Mouse (Mus musculus) neural tube, embryonic 12.5 days (tissue): ENCODE measurements around the gene Tenm4. TPM values are rescaled to one million over a fixed set of nuclear protein-coding genes. Genes with fewer than 3 reads are reported as not detected.

Experiments used
- ATAC-seq: fragments of 200-750 bp; cut with Nextera tagmentation; 2 replicates; pipeline ENCODE4 v1.8.0; 2017; ENCODE audit warnings: low read depth, mild to moderate bottlenecking, moderate TSS enrichment, moderate library complexity; ENCODE audit not compliant: low FRiP score
- H3K27ac ChIP-seq: fragments of 300-500 bp; sonication (generic); 2 replicates; pipeline ENCODE4 v1.5.1; 2016
- H3K27me3 ChIP-seq: fragments of 300-500 bp; sonication (generic); replicated peaks from 2 replicates; pipeline ENCODE4 v1.6.1; 2016; ENCODE audit warnings: mild to moderate bottlenecking
- H3K36me3 ChIP-seq: fragments of 300-500 bp; sonication (generic); 2 replicates; pipeline ENCODE4 v1.6.1; 2016; ENCODE audit warnings: mild to moderate bottlenecking
- H3K4me1 ChIP-seq: fragments of 300-500 bp; sonication (generic); 2 replicates; pipeline ENCODE4 v1.6.1; 2016
- H3K4me2 ChIP-seq: fragments of 300-500 bp; sonication (generic); replicated peaks from 2 replicates; pipeline ENCODE4 v1.6.1; 2016; ENCODE audit warnings: mild to moderate bottlenecking
- H3K4me3 ChIP-seq: fragments of 300-500 bp; sonication (generic); 2 replicates; pipeline ENCODE4 v1.5.1; 2016
- H3K9ac ChIP-seq: fragments of 300-500 bp; sonication (generic); 2 replicates; pipeline ENCODE4 v1.6.1; 2016; ENCODE audit warnings: mild to moderate bottlenecking
- H3K9me3 ChIP-seq: fragments of 300-500 bp; sonication (generic); 2 replicates; pipeline ENCODE4 v1.6.1; 2016; ENCODE audit warnings: mild to moderate bottlenecking
- WGBS: fragments of 180-500 bp; shearing (Covaris S2); methylation state at CpG from one replicate; pipeline ENCODE4 v1.1.7; 2016; 5-methylcytosine and 5-hydroxymethylcytosine counted together
- polyA plus RNA-seq: library from polyadenylated mRNA; unstranded; fragments of >200 nt; fragmentation: Nextera tagmentation; extraction: Ambion mirVana; gene quantifications from 2 replicates; pipeline ENCODE4 v1.2.1, GENCODE M21; 2016

The Tenm4 gene
- polyA plus RNA-seq, 1 experiment from 2014 or later: 33.0 TPM

- no peak for ATAC-seq
- H3K9me3 ChIP-seq: no peaks in the 10 kb centered on the region
- no peaks in the 10 kb centered on the region for H3K36me3 ChIP-seq
- WGBS: 95% methylated on average over 3 of the region's 3 CpGs
- no peak overlapping the region for H3K27ac ChIP-seq
- H3K4me3 ChIP-seq: no peak overlapping the region
- H3K4me1 ChIP-seq: peaks cover 19% of the 10 kb centered on the region
- no peak overlapping the region for H3K4me2 ChIP-seq
- H3K27me3 ChIP-seq: no peaks in the 10 kb centered on the region
- no peak overlapping the region for H3K9ac ChIP-seq
Observed at GRCm38 (mm10) chr7:96802216-96802615, 631.2 kb downstream of the Tenm4 start.

- Histone ChIP-seq H3K4me3 (no peak overlapping the region), H3K9ac (no peak overlapping the region), H3K27ac (no peak overlapping the region), H3K9me3 (no peaks in the 10 kb centered on the region), H3K4me1 (peaks cover 14% of the 10 kb centered on the region), H3K36me3 (no peaks in the 10 kb centered on the region), H3K4me2 (no peak overlapping the region), H3K27me3 (no peaks in the 10 kb centered on the region)
- ATAC-seq: no peak
- WGBS: 56% methylated on average over 1 of the region's 1 CpGs
Observed at GRCm38 (mm10) chr7:96806561-96806960, 635.5 kb downstream of the Tenm4 start.

- Histone ChIP-seq H3K4me1 (peaks cover 14% of the 10 kb centered on the region), H3K4me3 (no peak overlapping the region), H3K36me3 (no peaks in the 10 kb centered on the region), H3K9ac (no peak overlapping the region), H3K27ac (no peak overlapping the region; the same call in 1 of the 2 replicates), H3K9me3 (no peaks in the 10 kb centered on the region), H3K27me3 (no peaks in the 10 kb centered on the region), H3K4me2 (no peak overlapping the region)
- peak; percentile 65 for ATAC-seq
- 56% methylated on average over 15 of the region's 15 CpGs for WGBS
Observed at GRCm38 (mm10) chr7:96807281-96808058, 636.4 kb downstream of the Tenm4 start.

GRCm38 (mm10) chr7:96808059-96808646, 637.1 kb downstream of the Tenm4 start:
- Histone ChIP-seq H3K27ac (no peak overlapping the region), H3K27me3 (no peaks in the 10 kb centered on the region), H3K4me1 (peaks cover 17% of the 10 kb centered on the region), H3K9ac (no peak overlapping the region), H3K36me3 (no peaks in the 10 kb centered on the region), H3K4me3 (no peak overlapping the region), H3K9me3 (no peaks in the 10 kb centered on the region), H3K4me2 (no peak overlapping the region)
- 47% methylated on average over 7 of the region's 7 CpGs for WGBS
- ATAC-seq: peak; percentile 48

- Histone ChIP-seq H3K27me3 (no peaks in the 10 kb centered on the region), H3K9ac (no peak overlapping the region), H3K27ac (no peak overlapping the region), H3K4me1 (peaks cover 25% of the 10 kb centered on the region), H3K9me3 (no peaks in the 10 kb centered on the region), H3K4me2 (no peak overlapping the region), H3K4me3 (no peak overlapping the region), H3K36me3 (no peaks in the 10 kb centered on the region)
- no peak for ATAC-seq
- 95% methylated on average over 11 of the region's 11 CpGs for whole genome bisulfite sequencing
Observed at GRCm38 (mm10) chr7:96811691-96812090, 640.6 kb downstream of the Tenm4 start.

- H3K4me2 ChIP-seq: no peak overlapping the region
- H3K4me1 ChIP-seq: peaks cover 22% of the 10 kb centered on the region
- no peak overlapping the region for H3K9ac ChIP-seq
- no peak for ATAC-seq
- H3K27me3 ChIP-seq: no peaks in the 10 kb centered on the region
- no peaks in the 10 kb centered on the region for H3K9me3 ChIP-seq
- H3K4me3 ChIP-seq: no peak overlapping the region
- WGBS: 71% methylated on average over 5 of the region's 5 CpGs
- H3K27ac ChIP-seq: no peak overlapping the region
- H3K36me3 ChIP-seq: no peaks in the 10 kb centered on the region
Observed at GRCm38 (mm10) chr7:96813036-96813435, 642.0 kb downstream of the Tenm4 start.

- WGBS: 74% methylated on average over 9 of the region's 9 CpGs
- Histone ChIP-seq H3K4me2 (no peak overlapping the region), H3K9me3 (no peaks in the 10 kb centered on the region), H3K9ac (no peak overlapping the region), H3K27me3 (no peaks in the 10 kb centered on the region), H3K27ac (no peak overlapping the region), H3K4me1 (peaks cover 18% of the 10 kb centered on the region), H3K36me3 (no peaks in the 10 kb centered on the region), H3K4me3 (no peak overlapping the region)
- no peak for ATAC-seq
Observed at GRCm38 (mm10) chr7:96813497-96814400, 642.7 kb downstream of the Tenm4 start.

GRCm38 (mm10) chr7:96814581-96814980, 643.5 kb downstream of the Tenm4 start:
- no peak overlapping the region for H3K4me3 ChIP-seq
- peaks cover 19% of the 10 kb centered on the region for H3K4me1 ChIP-seq
- H3K27me3 ChIP-seq: no peaks in the 10 kb centered on the region
- H3K27ac ChIP-seq: no peak overlapping the region
- H3K36me3 ChIP-seq: no peaks in the 10 kb centered on the region
- H3K9me3 ChIP-seq: no peaks in the 10 kb centered on the region
- H3K4me2 ChIP-seq: no peak overlapping the region
- no peak overlapping the region for H3K9ac ChIP-seq
- ATAC-seq: no peak

- Histone ChIP-seq H3K27me3 (no peaks in the 10 kb centered on the region), H3K4me1 (peaks cover 31% of the 10 kb centered on the region), H3K4me3 (no peak overlapping the region), H3K4me2 (no peak overlapping the region), H3K27ac (no peak overlapping the region), H3K9ac (no peak overlapping the region), H3K36me3 (no peaks in the 10 kb centered on the region), H3K9me3 (no peaks in the 10 kb centered on the region)
- 33% methylated on average over 6 of the region's 6 CpGs for WGBS
- ATAC-seq: no peak
Observed at GRCm38 (mm10) chr7:96817030-96817674, 646.1 kb downstream of the Tenm4 start.

- no peaks in the 10 kb centered on the region for H3K36me3 ChIP-seq
- H3K27me3 ChIP-seq: no peaks in the 10 kb centered on the region
- ATAC-seq: no peak
- WGBS: 87% methylated on average over 6 of the region's 6 CpGs
- H3K9ac ChIP-seq: no peak overlapping the region
- H3K9me3 ChIP-seq: no peaks in the 10 kb centered on the region
- no peak overlapping the region for H3K4me3 ChIP-seq
- H3K27ac ChIP-seq: no peak overlapping the region
- no peak overlapping the region for H3K4me2 ChIP-seq
- H3K4me1 ChIP-seq: peaks cover 25% of the 10 kb centered on the region
Observed at GRCm38 (mm10) chr7:96818236-96818916, 647.3 kb downstream of the Tenm4 start.

GRCm38 (mm10) chr7:96819538-96819937, 648.5 kb downstream of the Tenm4 start:
- ATAC-seq: no peak
- Histone ChIP-seq H3K9ac (no peak overlapping the region), H3K4me1 (peaks cover 24% of the 10 kb centered on the region), H3K27me3 (no peaks in the 10 kb centered on the region), H3K4me2 (no peak overlapping the region), H3K9me3 (no peaks in the 10 kb centered on the region), H3K27ac (no peak overlapping the region), H3K36me3 (no peaks in the 10 kb centered on the region), H3K4me3 (no peak overlapping the region)
- 35% methylated on average over 3 of the region's 3 CpGs for WGBS
